Mouse (Mus musculus): ENCODE data around the gene Ppp1r14b. TPM values are rescaled to one million over a fixed set of nuclear protein-coding genes. Genes with fewer than 3 reads are reported as not detected.

Gene Ppp1r14b
- polyA plus RNA-seq, 1 experiment from 2014 or later: 44.8 TPM

DNA sequence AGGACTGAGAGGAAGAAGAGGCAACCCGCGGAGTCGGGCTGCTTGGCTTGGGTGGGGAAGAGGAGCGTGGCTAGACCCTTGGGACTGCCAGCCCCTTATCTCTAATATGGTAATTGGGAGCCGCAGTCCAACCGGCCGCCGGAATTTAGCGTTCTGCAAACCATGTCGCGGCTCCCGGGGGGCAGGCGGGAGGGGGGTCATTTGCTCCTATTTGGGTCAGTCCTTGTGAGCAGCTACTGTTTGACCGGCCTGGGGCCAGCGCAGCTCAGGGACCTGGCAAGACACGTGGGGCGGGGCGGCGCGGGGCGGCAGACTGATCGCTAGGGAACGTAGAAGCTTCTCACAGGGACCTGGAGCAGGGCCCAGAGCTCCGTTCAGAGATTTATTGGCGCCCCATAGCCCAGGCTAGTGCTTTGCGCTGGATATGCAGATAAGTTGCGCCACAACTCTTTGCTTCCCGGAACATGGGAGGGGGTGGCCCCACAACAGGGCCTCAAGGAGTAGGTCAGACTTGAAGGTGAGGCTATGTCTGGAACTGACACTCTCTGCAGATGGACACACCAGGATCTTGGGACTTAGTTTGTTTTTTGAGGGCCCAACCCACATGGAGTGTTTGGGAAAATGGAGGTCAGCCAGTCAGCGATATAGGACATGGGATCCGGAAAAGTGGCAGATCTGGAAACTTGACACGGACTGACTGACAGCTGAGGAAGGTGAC lies 22.6 kb upstream of the Ppp1r14b start:
- peak overlapping the region; percentile 88 for H3K4me2 ChIP-seq (ENCODE audit: low read depth, low read length)
- H3K27me3 ChIP-seq (ENCODE audit: control insufficient read depth, insufficient read depth, low read depth, low read length): no peaks in the 10 kb centered on the region
- H3K4me1 ChIP-seq (replicated peaks; ENCODE audit: control insufficient read depth, insufficient read depth, low read length): peaks cover 21% of the 10 kb centered on the region
- peak overlapping the region; percentile 84 for H3K9ac ChIP-seq (ENCODE audit: low read length)
- peak; percentile 71 for ATAC-seq (ENCODE audit: low read depth)
- peak overlapping the region; percentile 99 for H3K27ac ChIP-seq (ENCODE audit: low read length)
- H3K36me3 ChIP-seq (ENCODE audit: control insufficient read depth, insufficient read depth, low read length): peaks cover 21% of the 10 kb centered on the region
- WGBS: under 1% methylated on average over 31 of the region's 31 CpGs
- H3K4me3 ChIP-seq (ENCODE audit: low read length): peak overlapping the region; percentile 68
- H3K9me3 ChIP-seq (ENCODE audit: control insufficient read depth, low read length): no peaks in the 10 kb centered on the region

DNA sequence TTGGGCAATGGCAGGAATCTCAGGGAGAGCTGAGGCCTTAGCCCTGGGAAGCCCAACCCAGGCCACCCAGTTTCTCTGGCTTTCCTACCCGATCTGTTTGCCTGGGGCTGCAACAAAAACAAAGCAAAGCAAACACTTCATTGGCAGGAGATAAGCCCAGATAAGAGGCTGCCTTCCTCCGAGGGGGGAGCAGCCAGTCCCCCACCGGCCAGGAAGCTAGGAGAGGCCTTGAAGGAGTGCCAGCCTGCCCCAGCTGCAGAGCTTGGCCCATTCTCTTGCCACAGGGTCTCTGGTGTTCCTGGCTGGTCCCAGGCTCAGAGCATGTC lies 22.1 kb upstream of the Ppp1r14b start:
- Histone ChIP-seq H3K9me3 (ENCODE audit: control insufficient read depth, low read length) (no peaks in the 10 kb centered on the region), H3K27ac (ENCODE audit: low read length) (peak overlapping the region; percentile 99), H3K4me2 (ENCODE audit: low read depth, low read length) (peak overlapping the region; percentile 88), H3K9ac (ENCODE audit: low read length) (peak overlapping the region; percentile 84), H3K36me3 (ENCODE audit: control insufficient read depth, insufficient read depth, low read length) (peaks cover 21% of the 10 kb centered on the region), H3K4me1 (replicated peaks; ENCODE audit: control insufficient read depth, insufficient read depth, low read length) (peaks cover 21% of the 10 kb centered on the region), H3K4me3 (ENCODE audit: low read length) (peak overlapping the region; percentile 68), H3K27me3 (ENCODE audit: control insufficient read depth, insufficient read depth, low read depth, low read length) (no peaks in the 10 kb centered on the region)
- peak; percentile 13 for ATAC-seq (ENCODE audit: low read depth)
- 1% methylated on average over 3 of the region's 3 CpGs for WGBS

DNA sequence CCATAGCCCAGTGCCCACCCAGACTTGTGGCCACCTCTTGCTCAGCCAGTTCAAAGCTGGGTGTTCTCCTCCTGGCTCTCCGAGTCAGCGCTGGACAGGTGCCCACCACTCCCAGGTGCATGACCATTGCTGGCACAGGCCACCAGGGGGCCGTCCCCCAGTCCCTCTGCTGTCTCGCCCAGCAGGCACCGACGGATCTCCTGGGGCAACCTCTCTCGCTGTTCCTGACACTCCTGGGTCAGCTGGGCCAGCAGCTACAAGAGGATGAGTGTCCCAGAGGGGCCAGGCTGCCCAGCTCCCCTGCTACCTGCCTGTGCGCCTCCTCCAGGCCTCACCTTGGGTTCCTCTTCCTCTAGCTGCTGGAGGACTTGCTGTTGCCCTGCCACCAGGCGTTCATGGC lies 20.7 kb upstream of the Ppp1r14b start:
- Histone ChIP-seq H3K9me3 (ENCODE audit: control insufficient read depth, low read length) (no peaks in the 10 kb centered on the region), H3K36me3 (ENCODE audit: control insufficient read depth, insufficient read depth, low read length) (peaks cover 34% of the 10 kb centered on the region), H3K4me2 (ENCODE audit: low read depth, low read length) (no peak overlapping the region), H3K27ac (ENCODE audit: low read length) (no peak overlapping the region), H3K4me1 (replicated peaks; ENCODE audit: control insufficient read depth, insufficient read depth, low read length) (peaks cover 21% of the 10 kb centered on the region), H3K4me3 (ENCODE audit: low read length) (no peak overlapping the region), H3K27me3 (ENCODE audit: control insufficient read depth, insufficient read depth, low read depth, low read length) (no peaks in the 10 kb centered on the region), H3K9ac (ENCODE audit: low read length) (no peak overlapping the region)
- 48% methylated on average over 9 of the region's 9 CpGs for WGBS
- ATAC-seq (ENCODE audit: low read depth): no peak

DNA sequence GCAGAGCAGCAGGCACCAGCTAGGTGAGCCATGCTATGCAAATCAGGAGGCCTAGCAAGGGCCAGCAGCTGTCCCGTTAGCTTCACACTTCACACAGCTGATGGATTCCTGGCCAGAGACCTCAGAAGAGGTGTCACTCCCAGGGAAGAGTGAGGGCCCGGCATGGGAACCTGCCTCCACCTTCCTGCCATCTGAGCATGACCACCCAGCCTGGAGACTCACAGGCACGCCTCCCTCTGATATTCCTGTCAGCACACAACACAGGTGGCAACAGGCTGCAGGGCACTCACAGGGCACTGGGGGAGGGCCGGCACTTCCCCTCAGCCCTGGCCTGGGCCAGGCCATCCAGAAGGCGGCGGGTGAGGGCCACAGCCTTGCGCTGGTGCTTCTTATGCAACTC lies 19.3 kb upstream of the Ppp1r14b start:
- Histone ChIP-seq H3K36me3 (ENCODE audit: control insufficient read depth, insufficient read depth, low read length) (peaks cover 46% of the 10 kb centered on the region), H3K27me3 (ENCODE audit: control insufficient read depth, insufficient read depth, low read depth, low read length) (no peaks in the 10 kb centered on the region), H3K4me3 (ENCODE audit: low read length) (no peak overlapping the region), H3K9ac (ENCODE audit: low read length) (no peak overlapping the region), H3K27ac (ENCODE audit: low read length) (no peak overlapping the region), H3K4me2 (ENCODE audit: low read depth, low read length) (no peak overlapping the region), H3K4me1 (replicated peaks; ENCODE audit: control insufficient read depth, insufficient read depth, low read length) (peaks cover 14% of the 10 kb centered on the region), H3K9me3 (ENCODE audit: control insufficient read depth, low read length) (no peaks in the 10 kb centered on the region)
- no peak for ATAC-seq (ENCODE audit: low read depth)
- 69% methylated on average over 7 of the region's 7 CpGs for WGBS

DNA sequence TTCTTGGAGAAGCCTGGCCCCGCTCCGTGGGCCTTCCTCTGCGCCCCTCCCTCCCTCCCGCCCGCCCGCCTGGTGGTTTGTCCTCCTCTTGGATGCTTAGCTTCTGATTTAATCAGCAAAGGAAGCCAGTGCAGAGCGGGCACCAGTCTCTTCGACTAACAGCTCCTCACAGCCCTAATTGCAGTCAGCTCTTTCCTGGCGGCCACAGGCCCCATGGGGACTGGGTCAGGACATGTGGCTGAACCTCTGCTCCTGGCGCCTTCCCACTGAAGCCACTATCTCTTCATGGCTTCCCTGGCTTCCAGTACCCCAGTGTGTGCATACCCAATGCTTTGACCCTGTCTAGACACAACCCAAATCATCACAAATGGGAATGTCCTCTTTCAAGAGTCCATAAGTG lies 18.3 kb upstream of the Ppp1r14b start:
- peaks cover 46% of the 10 kb centered on the region for H3K36me3 ChIP-seq (ENCODE audit: control insufficient read depth, insufficient read depth, low read length)
- no peaks in the 10 kb centered on the region for H3K9me3 ChIP-seq (ENCODE audit: control insufficient read depth, low read length)
- 87% methylated on average over 10 of the region's 10 CpGs for WGBS
- no peak overlapping the region for H3K4me2 ChIP-seq (ENCODE audit: low read depth, low read length)
- ATAC-seq (ENCODE audit: low read depth): no peak
- no peak overlapping the region for H3K9ac ChIP-seq (ENCODE audit: low read length)
- H3K27me3 ChIP-seq (ENCODE audit: control insufficient read depth, insufficient read depth, low read depth, low read length): no peaks in the 10 kb centered on the region
- peaks cover 14% of the 10 kb centered on the region for H3K4me1 ChIP-seq (replicated peaks; ENCODE audit: control insufficient read depth, insufficient read depth, low read length)
- no peak overlapping the region for H3K4me3 ChIP-seq (ENCODE audit: low read length)
- no peak overlapping the region for H3K27ac ChIP-seq (ENCODE audit: low read length)

DNA sequence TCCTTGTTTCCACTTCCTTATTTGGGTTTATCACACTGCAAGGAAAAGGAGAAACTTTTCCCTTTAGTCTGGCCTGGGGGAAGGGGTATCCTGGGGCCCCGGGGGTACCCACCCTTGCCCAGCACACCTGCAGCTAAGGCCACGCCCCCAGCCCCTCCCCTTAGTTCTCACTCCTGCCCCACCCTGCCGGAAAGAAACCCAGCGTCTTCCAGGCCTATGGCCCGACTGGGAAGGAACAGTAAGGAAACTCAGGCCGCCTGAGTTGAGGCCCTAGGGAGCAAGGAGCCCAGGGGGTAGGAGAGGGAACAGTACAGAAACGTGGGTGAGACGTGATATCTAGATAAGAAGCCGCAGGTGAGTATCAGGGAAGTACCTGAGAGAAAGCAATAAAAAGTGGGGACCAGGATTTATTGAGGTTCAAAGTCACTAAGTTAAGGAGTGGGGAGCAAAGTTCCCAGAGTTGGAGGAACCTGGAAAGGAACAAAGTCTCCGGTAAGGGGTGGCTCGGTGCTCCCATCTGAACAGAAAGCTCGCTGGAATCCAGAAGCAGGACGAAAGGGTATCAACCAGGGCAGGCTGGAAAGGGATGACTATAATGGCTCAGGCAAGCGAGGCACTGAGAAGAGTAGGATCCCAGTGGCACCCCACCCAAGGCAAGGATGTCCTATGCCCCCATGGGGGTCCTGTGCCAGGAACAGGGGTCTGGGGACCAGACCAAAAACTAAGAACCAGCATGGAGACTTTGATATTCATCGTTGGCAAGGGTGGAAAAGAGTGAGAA lies 6.1 kb upstream of the Ppp1r14b start:
- H3K9me3 ChIP-seq (ENCODE audit: control insufficient read depth, low read length): no peaks in the 10 kb centered on the region
- H3K4me3 ChIP-seq (ENCODE audit: low read length): peak overlapping the region; percentile 77
- ATAC-seq (ENCODE audit: low read depth): peak; percentile 10
- H3K27ac ChIP-seq (ENCODE audit: low read length): peak overlapping the region; percentile 30; the same call in 1 of the 2 replicates
- no peaks in the 10 kb centered on the region for H3K27me3 ChIP-seq (ENCODE audit: control insufficient read depth, insufficient read depth, low read depth, low read length)
- H3K9ac ChIP-seq (ENCODE audit: low read length): peak overlapping the region; percentile 87
- peaks cover 20% of the 10 kb centered on the region for H3K36me3 ChIP-seq (ENCODE audit: control insufficient read depth, insufficient read depth, low read length)
- H3K4me1 ChIP-seq (replicated peaks; ENCODE audit: control insufficient read depth, insufficient read depth, low read length): peaks cover 21% of the 10 kb centered on the region
- H3K4me2 ChIP-seq (ENCODE audit: low read depth, low read length): peak overlapping the region; percentile 79
- 5% methylated on average over 15 of the region's 15 CpGs for WGBS

DNA sequence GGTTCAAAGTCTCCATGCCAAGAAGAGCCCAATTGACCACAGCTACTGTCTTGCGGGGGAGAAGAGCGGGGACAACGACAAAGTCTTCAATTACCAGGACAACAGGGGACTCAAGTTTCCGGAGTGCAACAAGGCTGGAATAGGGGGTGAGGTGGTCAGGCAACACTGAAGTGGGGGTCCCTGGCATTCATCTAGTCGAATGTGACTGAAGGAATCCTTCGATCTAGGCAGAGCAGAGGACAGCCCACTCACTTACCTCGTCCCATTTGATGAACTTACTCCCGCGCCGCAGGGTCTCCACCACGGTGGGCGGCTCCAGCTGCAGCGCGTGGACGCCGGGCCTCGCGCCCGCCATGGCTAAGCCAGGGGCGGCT lies 5.5 kb upstream of the Ppp1r14b start:
- Histone ChIP-seq H3K4me2 (ENCODE audit: low read depth, low read length) (peak overlapping the region; percentile 79), H3K9me3 (ENCODE audit: control insufficient read depth, low read length) (no peaks in the 10 kb centered on the region), H3K27ac (ENCODE audit: low read length) (0 out of 2 replicates have a peak overlapping the region, but pooled peaks have one; percentile 43), H3K36me3 (ENCODE audit: control insufficient read depth, insufficient read depth, low read length) (peaks cover 18% of the 10 kb centered on the region), H3K27me3 (ENCODE audit: control insufficient read depth, insufficient read depth, low read depth, low read length) (no peaks in the 10 kb centered on the region), H3K4me1 (replicated peaks; ENCODE audit: control insufficient read depth, insufficient read depth, low read length) (peaks cover 24% of the 10 kb centered on the region), H3K4me3 (ENCODE audit: low read length) (peak overlapping the region; percentile 77), H3K9ac (ENCODE audit: low read length) (peak overlapping the region; percentile 87)
- ATAC-seq (ENCODE audit: low read depth): no peak; the same call in 1 of the 2 replicates
- 0% methylated on average over 20 of the region's 20 CpGs for WGBS

DNA sequence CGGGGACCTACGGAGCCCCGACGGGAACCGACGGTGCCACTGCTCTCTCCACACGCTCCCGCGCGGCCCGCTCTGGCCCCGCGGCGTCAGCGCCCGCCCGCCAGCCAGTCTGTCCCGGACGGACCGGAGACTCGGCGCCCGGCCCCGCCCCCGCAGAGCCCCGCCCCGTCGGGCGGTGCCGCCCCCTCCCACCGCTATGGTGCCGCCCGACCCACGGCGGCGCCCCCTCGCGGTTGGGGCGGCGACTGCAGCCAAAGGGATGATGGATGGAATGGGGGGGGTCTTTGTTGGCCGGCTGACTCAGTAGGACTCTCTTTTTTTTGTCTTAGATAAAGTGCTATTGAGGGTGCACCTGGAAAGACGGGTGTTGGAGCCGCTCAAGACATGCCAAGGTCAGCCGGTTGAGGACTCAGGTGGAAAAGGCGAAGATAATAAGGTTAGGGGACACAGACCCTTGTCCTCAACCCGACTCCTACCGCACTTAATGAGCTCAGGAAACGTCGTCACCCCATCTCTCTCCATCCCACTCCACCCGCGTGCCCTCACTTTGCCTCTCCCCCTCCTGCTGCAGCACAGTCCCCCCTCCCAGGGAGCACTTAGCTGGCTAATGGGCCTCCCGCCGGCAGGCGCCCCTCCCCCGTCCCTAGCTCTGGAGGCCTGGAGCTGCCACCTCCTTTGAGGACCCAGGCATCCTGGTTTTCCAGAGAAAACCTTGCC lies 4.9 kb upstream of the Ppp1r14b start:
- Histone ChIP-seq H3K4me3 (ENCODE audit: low read length) (peak overlapping the region; percentile 77), H3K27me3 (ENCODE audit: control insufficient read depth, insufficient read depth, low read depth, low read length) (no peaks in the 10 kb centered on the region), H3K9ac (ENCODE audit: low read length) (peak overlapping the region; percentile 87), H3K27ac (ENCODE audit: low read length) (0 out of 2 replicates have a peak overlapping the region, but pooled peaks have one; percentile 43), H3K9me3 (ENCODE audit: control insufficient read depth, low read length) (no peaks in the 10 kb centered on the region), H3K4me2 (ENCODE audit: low read depth, low read length) (peak overlapping the region; percentile 79), H3K4me1 (replicated peaks; ENCODE audit: control insufficient read depth, insufficient read depth, low read length) (peaks cover 24% of the 10 kb centered on the region), H3K36me3 (ENCODE audit: control insufficient read depth, insufficient read depth, low read length) (peaks cover 13% of the 10 kb centered on the region)
- ATAC-seq (ENCODE audit: low read depth): peak; percentile 82
- 1% methylated on average over 52 of the region's 55 CpGs for WGBS
